Mouse (Mus musculus) brain, adult 2 months (tissue): ENCODE results near the gene Mbnl2.
A peak's percentile ranks its signal among the peaks of the same experiment; 100 is the strongest.

Source experiments
- DNase-seq: peaks from one replicate; pipeline ENCODE4 v3.0.0; 2011; ENCODE audit warnings: low read depth, low spot score

Gene Mbnl2

GRCm38 (mm10) chr14:120382179-120382578 is 106.7 kb downstream of the Mbnl2 start:
- DNase-seq = no peak

GRCm38 (mm10) chr14:120383186-120383851 is 107.8 kb downstream of the Mbnl2 start:
- no peak for DNase-seq

- DNase-seq = no peak
Measured at GRCm38 (mm10) chr14:120384615-120385014, 109.1 kb downstream of the Mbnl2 start.

- DNase-seq = peak; percentile 75
Measured at GRCm38 (mm10) chr14:120387293-120387692, 111.8 kb downstream of the Mbnl2 start.

- DNase-seq = peak; percentile 75
Measured at GRCm38 (mm10) chr14:120388818-120389691, 113.6 kb downstream of the Mbnl2 start.

GRCm38 (mm10) chr14:120390231-120390944 is 114.9 kb downstream of the Mbnl2 start:
- no peak for DNase-seq

GRCm38 (mm10) chr14:120391701-120392100 is 116.2 kb downstream of the Mbnl2 start:
- DNase-seq = peak; percentile 91

- no peak for DNase-seq
Measured at GRCm38 (mm10) chr14:120392441-120392840, 117.0 kb downstream of the Mbnl2 start.

GRCm38 (mm10) chr14:120393441-120393840 is 118.0 kb downstream of the Mbnl2 start:
- no peak for DNase-seq

- no peak for DNase-seq
Measured at GRCm38 (mm10) chr14:120394216-120394615, 118.7 kb downstream of the Mbnl2 start.

- DNase-seq = no peak
Measured at GRCm38 (mm10) chr14:120394827-120395226, 119.4 kb downstream of the Mbnl2 start.

GRCm38 (mm10) chr14:120395501-120395900 is 120.0 kb downstream of the Mbnl2 start:
- DNase-seq = no peak

GRCm38 (mm10) chr14:120397871-120398647 is 122.6 kb downstream of the Mbnl2 start:
- DNase-seq = peak; percentile 92

- no peak for DNase-seq
Measured at GRCm38 (mm10) chr14:120399614-120400013, 124.1 kb downstream of the Mbnl2 start.

- no peak for DNase-seq
Measured at GRCm38 (mm10) chr14:120401158-120401557, 125.7 kb downstream of the Mbnl2 start.

- DNase-seq = no peak
Measured at GRCm38 (mm10) chr14:120402715-120403114, 127.2 kb downstream of the Mbnl2 start.

GRCm38 (mm10) chr14:120404364-120404763 is 128.9 kb downstream of the Mbnl2 start:
- no peak for DNase-seq

GRCm38 (mm10) chr14:120404811-120405582 is 129.5 kb downstream of the Mbnl2 start:
- no peak for DNase-seq

GRCm38 (mm10) chr14:120405597-120405996 is 130.1 kb downstream of the Mbnl2 start:
- no peak for DNase-seq

GRCm38 (mm10) chr14:120406271-120406670 is 130.8 kb downstream of the Mbnl2 start:
- DNase-seq = no peak

- DNase-seq = no peak
Measured at GRCm38 (mm10) chr14:120406820-120407219, 131.4 kb downstream of the Mbnl2 start.
